Comparison of ENCODE assay signal across 24 mouse cellular contexts in genomic region chr1:160297701-160298100, GRCm38 (mm10).
DNase-seq lines count a peak whose midpoint lies in the region; ATAC-seq lines count a peak whose summit lies in the region.
"Had no signal": no experiment of that assay in that cellular context is flagged by ENCODE, and none has a peak within 500 bp of the region (broad histone marks: within the 10 kb centered on the region; RNA-seq: fewer than 3 reads in every experiment).

No protein-coding gene starts in this region.

- H3K4me3 ChIP-seq in megakaryocyte, embryonic 14.5 days (replicated peaks) = peak overlapping the region; percentile 4
- H3K4me3 ChIP-seq in macrophage (ENCODE audit: inconsistent target) = no peak overlapping the region
- H3K4me3 ChIP-seq: embryonic facial prominence, embryonic 13.5 days; embryonic facial prominence, embryonic 15.5 days; erythroblast, embryonic 14.5 days; forebrain, embryonic 10.5 days; forebrain, embryonic 12.5 days had no signal

- ATAC-seq in megakaryocyte, adult 5-6 weeks (ENCODE audit: poor library complexity, severe bottlenecking) = no peak
- ATAC-seq: activated CD4-positive, CD25-positive, alpha-beta regulatory T cell, adult 4 months; forebrain, embryonic 14.5 days; forebrain, embryonic 16.5 days had no signal

- H3K36me3 ChIP-seq in megakaryocyte, embryonic 14.5 days (replicated peaks; ENCODE audit: low read length) = peaks cover 58% of the 10 kb centered on the region
- no peaks in the 10 kb centered on the region for H3K36me3 ChIP-seq in macrophage (ENCODE audit: inconsistent target)
- H3K36me3 ChIP-seq: embryonic facial prominence, embryonic 13.5 days; embryonic facial prominence, embryonic 15.5 days; forebrain, embryonic 10.5 days; forebrain, embryonic 12.5 days had no signal

- 81% methylated on average over 3 of the region's 3 CpGs for WGBS in macrophage (ENCODE audit: missing documents)

- peak; percentile 59 for DNase-seq in 416B (ENCODE audit: low read depth)
- peak; percentile 53 for DNase-seq in NIH3T3 (ENCODE audit: low read depth)
- no peak for DNase-seq in heart, adult 9 months (ENCODE audit: low spot score in 2 of 2)
- no peak for DNase-seq in cerebellum, adult 8-10 months
- DNase-seq in embryo, embryonic 10.5 days (ENCODE audit: low spot score) = no peak
- DNase-seq: adrenal gland, postnatal 10 days; adrenal gland, postnatal 25 days; cerebellum, adult 11 months; cerebellum, adult 18-20 months; cerebellum, adult 9-10 months; cerebellum, postnatal 10 days; cerebellum, postnatal 25 days; embryo, embryonic 11 days had no signal

- H3K79me2 ChIP-seq in macrophage (ENCODE audit: inconsistent target) = no peaks in the 10 kb centered on the region

- peaks cover 92% of the 10 kb centered on the region for H3K4me1 ChIP-seq in megakaryocyte, embryonic 14.5 days
- H3K4me1 ChIP-seq: embryonic facial prominence, embryonic 13.5 days; forebrain, embryonic 12.5 days had no signal

- H3K27ac ChIP-seq in macrophage = peak overlapping the region; percentile 75
- H3K27ac ChIP-seq: embryonic facial prominence, embryonic 13.5 days; embryonic facial prominence, embryonic 15.5 days; forebrain, embryonic 10.5 days; forebrain, embryonic 12.5 days had no signal

- H3K27me3 ChIP-seq in megakaryocyte, embryonic 14.5 days (replicated peaks) = no peaks in the 10 kb centered on the region
- H3K27me3 ChIP-seq: embryonic facial prominence, embryonic 13.5 days; embryonic facial prominence, embryonic 15.5 days; forebrain, embryonic 12.5 days had no signal

- H3K9me3 ChIP-seq in megakaryocyte, embryonic 14.5 days = no peaks in the 10 kb centered on the region
- H3K9me3 ChIP-seq: embryonic facial prominence, embryonic 13.5 days; embryonic facial prominence, embryonic 15.5 days; forebrain, embryonic 10.5 days; forebrain, embryonic 12.5 days had no signal

Comparison
In these comparisons a context has a peak if more than half of its experiments do, and no peak if none do; other contexts are left out.
1. DNase-seq: peak in 416B (single experiment) and NIH3T3 (single experiment); none in heart, adult 9 months (0 of 2), cerebellum, adult 8-10 months (single experiment) and embryo, embryonic 10.5 days (single experiment).